Mouse (Mus musculus) urinary bladder, adult 18-20 months (tissue): ENCODE results near the gene Homer3.

ENCODE experiments used
- DNase-seq, 2 experiments: peaks; one replicate each; pipeline ENCODE4 v3.0.0; 2022; ENCODE audit warnings: low spot score in 2 of 2, mixed read lengths in 2 of 2

The Homer3 gene

GRCm38 (mm10) chr8:70284421-70284820, 1.8 kb downstream of the Homer3 start:
- DNase-seq: no peak

GRCm38 (mm10) chr8:70285304-70285703, 2.7 kb downstream of the Homer3 start:
- no peak for DNase-seq

GRCm38 (mm10) chr8:70286737-70287136, 4.1 kb downstream of the Homer3 start:
- DNase-seq: no peak

GRCm38 (mm10) chr8:70293988-70294405, 11.4 kb downstream of the Homer3 start:
- DNase-seq: no peak

- no peak for DNase-seq
Observed at GRCm38 (mm10) chr8:70300881-70301280, 18.3 kb downstream of the Homer3 start.

DNA sequence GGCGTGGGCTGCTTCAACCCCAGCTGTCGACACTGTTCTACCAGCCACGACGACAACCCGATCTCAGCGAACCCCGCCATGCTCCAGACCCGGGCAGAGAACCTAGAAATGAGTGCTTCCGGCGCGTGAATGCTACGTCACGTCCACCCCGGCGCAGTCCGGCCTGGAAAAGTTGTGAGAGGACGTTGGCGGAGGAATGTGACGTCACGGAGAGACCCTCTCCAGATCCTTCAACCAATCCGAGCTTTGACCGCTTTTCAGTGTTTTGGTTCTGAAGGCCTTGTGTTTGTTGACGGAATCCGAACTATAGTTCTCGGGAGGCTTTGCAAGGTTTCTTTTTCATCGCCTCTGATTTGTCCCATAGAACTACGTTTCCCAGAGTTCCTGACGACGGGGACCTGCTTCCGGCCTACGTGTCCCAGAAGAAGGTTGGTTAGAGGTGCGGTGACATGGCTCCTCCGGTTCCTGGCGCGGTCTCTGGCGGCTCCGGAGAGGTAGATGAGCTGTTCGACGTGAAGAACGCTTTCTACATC, 19.8 kb downstream of the Homer3 start, which contains the start of the genes Ddx49 and Cope:
Gene Ddx49, minus strand, starts transcription at position 132 of the 533 bp plus-strand sequence.
Gene Cope, plus strand, starts transcription at position 161 of the 533 bp plus-strand sequence.
- DNase-seq: peak; percentile 86 to 90

- DNase-seq: no peak
Observed at GRCm38 (mm10) chr8:70302901-70303300, 20.3 kb downstream of the Homer3 start.

GRCm38 (mm10) chr8:70309311-70309710, 26.7 kb downstream of the Homer3 start:
- DNase-seq: no peak

- no peak for DNase-seq
Observed at GRCm38 (mm10) chr8:70313399-70313798, 30.8 kb downstream of the Homer3 start.

DNA sequence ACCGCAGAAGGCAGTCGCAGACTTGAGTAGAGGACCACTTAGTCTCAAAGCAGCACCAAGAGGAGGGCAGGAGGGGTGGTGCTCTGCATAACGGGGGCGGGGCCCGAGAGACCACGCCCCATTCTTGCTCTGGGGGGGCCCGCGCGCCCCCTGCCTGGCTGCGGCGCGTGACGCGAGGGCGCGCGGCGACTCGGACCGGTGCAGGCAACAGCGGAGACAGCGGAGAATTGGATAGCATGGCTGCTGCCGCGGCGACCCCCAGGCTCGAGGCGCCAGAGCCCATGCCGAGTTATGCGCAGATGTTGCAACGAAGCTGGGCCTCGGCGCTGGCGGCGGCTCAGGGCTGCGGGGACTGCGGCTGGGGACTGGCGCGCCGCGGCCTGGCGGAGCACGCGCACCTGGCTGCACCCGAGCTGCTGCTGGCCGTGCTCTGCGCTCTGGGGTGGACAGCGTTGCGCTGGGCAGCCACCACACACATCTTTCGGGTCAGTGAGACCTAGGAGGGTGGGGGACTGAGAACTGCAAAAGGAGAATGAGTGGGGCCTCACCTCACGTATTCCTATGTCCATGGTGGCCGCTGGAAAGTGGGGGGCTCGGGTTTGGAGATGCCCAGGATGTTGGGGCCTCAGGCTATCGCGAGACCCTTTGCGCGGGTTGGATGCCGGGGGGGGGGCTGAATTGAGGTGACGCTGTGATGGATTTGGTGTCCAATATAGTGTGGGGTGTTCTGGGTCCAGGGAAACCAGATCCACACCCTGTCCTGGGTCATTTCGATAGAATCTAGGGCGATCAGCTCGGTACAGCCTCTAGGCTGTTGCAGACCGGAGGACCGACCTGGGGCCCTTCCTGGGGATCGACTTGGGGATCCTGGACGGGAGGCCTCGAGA, 33.2 kb downstream of the Homer3 start, which contains the start of gene Cers1:
Gene Cers1, plus strand, starts transcription at position 152 of the 887 bp plus-strand sequence.
- no peak for DNase-seq

GRCm38 (mm10) chr8:70316511-70317504, 34.2 kb downstream of the Homer3 start:
- no peak for DNase-seq

- no peak for DNase-seq
Observed at GRCm38 (mm10) chr8:70317872-70318271, 35.2 kb downstream of the Homer3 start.

- no peak for DNase-seq
Observed at GRCm38 (mm10) chr8:70323716-70324115, 41.1 kb downstream of the Homer3 start.

GRCm38 (mm10) chr8:70327512-70327911, 44.9 kb downstream of the Homer3 start:
- no peak for DNase-seq

DNA sequence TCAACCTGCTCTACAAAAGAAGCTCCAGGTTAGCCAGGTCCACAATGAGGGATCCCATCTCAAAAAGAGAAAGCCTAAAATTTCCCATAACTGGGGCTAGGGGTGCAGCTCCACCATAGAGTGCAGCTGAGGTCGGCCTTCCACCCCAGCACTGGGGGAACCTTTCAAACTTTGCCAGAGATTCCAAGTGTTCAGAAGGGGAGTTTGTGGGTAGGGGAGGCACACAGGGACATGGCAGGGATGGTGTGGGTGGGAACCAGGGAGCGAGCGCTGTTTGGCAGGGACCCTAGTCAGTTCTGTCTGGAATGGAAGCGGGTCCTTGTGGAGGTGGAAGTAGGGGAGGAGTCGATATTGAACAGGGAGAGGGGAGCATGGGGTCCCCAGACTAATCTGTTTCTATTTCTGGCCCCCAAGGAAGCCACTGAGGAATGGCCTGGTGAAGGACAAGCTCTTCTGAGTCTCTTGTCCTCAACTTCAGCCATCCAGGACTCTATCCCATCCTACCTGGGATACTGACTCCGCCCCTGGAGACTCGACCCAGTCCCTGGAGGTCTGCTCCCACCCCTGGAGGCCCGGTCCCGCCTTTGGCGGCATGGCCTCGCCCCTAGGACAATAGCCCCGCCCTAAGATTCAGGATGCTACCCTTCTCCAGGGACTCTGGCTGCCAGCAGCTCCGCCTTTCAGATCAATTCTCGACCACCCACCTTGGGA, 46.7 kb downstream of the Homer3 start, which contains the start of gene Gdf1:
Gene Gdf1, plus strand, starts transcription at position 694 of the 711 bp plus-strand sequence.
- no peak for DNase-seq

- no peak for DNase-seq
Observed at GRCm38 (mm10) chr8:70329835-70330740, 47.5 kb downstream of the Homer3 start.

GRCm38 (mm10) chr8:70330741-70331364, 48.2 kb downstream of the Homer3 start:
- DNase-seq: no peak

- no peak for DNase-seq
Observed at GRCm38 (mm10) chr8:70331526-70331925, 48.9 kb downstream of the Homer3 start.
